Mouse (Mus musculus): ENCODE results near the gene Fam53b. TPM values are rescaled to one million over a fixed set of nuclear protein-coding genes. Genes with fewer than 3 reads are reported as not detected.

The Fam53b gene
- polyA plus RNA-seq, 1 experiment, result 26.5 TPM

GRCm38 (mm10) chr7:132759405-132759891, 54.2 kb downstream of the Fam53b start:
- Histone ChIP-seq H3K79me2 (ENCODE audit: control insufficient read depth, insufficient read depth) (no peaks in the 10 kb centered on the region), H3K27me3 (ENCODE audit: control insufficient read depth, insufficient read depth, insufficient read length) (no peaks in the 10 kb centered on the region), H3ac (ENCODE audit: control insufficient read depth, insufficient read length) (no peak overlapping the region), H3K4me2 (ENCODE audit: low read depth) (no peak overlapping the region), H3K4me3 (no peak overlapping the region), H3K36me3 (ENCODE audit: control insufficient read depth, insufficient read depth) (peaks cover 17% of the 10 kb centered on the region)
- no peak for TF ChIP-seq POLR2AphosphoS2 (IDR thresholded peaks at IDR 0.05; ENCODE audit: insufficient read length, low read depth)
- TF ChIP-seq MYOD1 (IDR thresholded peaks at IDR 0.05; ENCODE audit: control insufficient read depth in 1 of 3, insufficient read length in 2 of 3, low read depth in 2 of 3), result no peak
- no peak for TF ChIP-seq REST (IDR thresholded peaks at IDR 0.05; ENCODE audit: insufficient read depth, insufficient read length)
- TF ChIP-seq SRF (IDR thresholded peaks at IDR 0.05; ENCODE audit: control insufficient read depth, insufficient read length, low read depth), result no peak
- TF ChIP-seq TCF3 (IDR thresholded peaks at IDR 0.05; ENCODE audit: insufficient read length, low read depth), result no peak
- no peak for TF ChIP-seq POLR2A (IDR thresholded peaks at IDR 0.05; ENCODE audit: insufficient read length, low read depth)
- TF ChIP-seq TCF12 (IDR thresholded peaks at IDR 0.05; ENCODE audit: insufficient read depth, poor library complexity, severe bottlenecking), result no peak
- TF ChIP-seq CEBPB (IDR thresholded peaks at IDR 0.05; ENCODE audit: insufficient read depth, poor library complexity, severe bottlenecking), result no peak
- no peak for TF ChIP-seq USF1 (IDR thresholded peaks at IDR 0.05; ENCODE audit: low read depth)
- TF ChIP-seq MYOG (IDR thresholded peaks at IDR 0.05; ENCODE audit: control insufficient read depth in 1 of 3, insufficient read depth in 1 of 3, insufficient read length in 2 of 3, low read depth in 2 of 3), result no peak
- no peak for TF ChIP-seq E2F4 (IDR thresholded peaks at IDR 0.05; ENCODE audit: insufficient read depth)
- no peak for TF ChIP-seq MAX (IDR thresholded peaks at IDR 0.05; ENCODE audit: low read depth)

- TF ChIP-seq MYOG (IDR thresholded peaks at IDR 0.05; ENCODE audit: control insufficient read depth in 1 of 3, insufficient read depth in 1 of 3, insufficient read length in 2 of 3, low read depth in 2 of 3) (no peak), CEBPB (IDR thresholded peaks at IDR 0.05; ENCODE audit: insufficient read depth, poor library complexity, severe bottlenecking) (no peak), POLR2A (IDR thresholded peaks at IDR 0.05; ENCODE audit: insufficient read length, low read depth) (no peak), TCF12 (IDR thresholded peaks at IDR 0.05; ENCODE audit: insufficient read depth, poor library complexity, severe bottlenecking) (no peak), TCF3 (IDR thresholded peaks at IDR 0.05; ENCODE audit: insufficient read length, low read depth) (no peak), POLR2AphosphoS2 (IDR thresholded peaks at IDR 0.05; ENCODE audit: insufficient read length, low read depth) (no peak), REST (IDR thresholded peaks at IDR 0.05; ENCODE audit: insufficient read depth, insufficient read length) (no peak), USF1 (IDR thresholded peaks at IDR 0.05; ENCODE audit: low read depth) (no peak), MAX (IDR thresholded peaks at IDR 0.05; ENCODE audit: low read depth) (no peak), MYOD1 (IDR thresholded peaks at IDR 0.05; ENCODE audit: control insufficient read depth in 1 of 3, insufficient read length in 2 of 3, low read depth in 2 of 3) (no peak), SRF (IDR thresholded peaks at IDR 0.05; ENCODE audit: control insufficient read depth, insufficient read length, low read depth) (no peak), E2F4 (IDR thresholded peaks at IDR 0.05; ENCODE audit: insufficient read depth) (no peak)
- H3K36me3 ChIP-seq (ENCODE audit: control insufficient read depth, insufficient read depth), result peaks cover 17% of the 10 kb centered on the region
These were observed 54.8 kb downstream of the Fam53b start for GRCm38 (mm10) chr7:132758875-132759274.

GRCm38 (mm10) chr7:132756325-132756724, 57.4 kb downstream of the Fam53b start:
- no peak overlapping the region for H3ac ChIP-seq (ENCODE audit: control insufficient read depth, insufficient read length)
- no peak overlapping the region for H3K4me3 ChIP-seq
- no peak overlapping the region for H3K4me2 ChIP-seq (ENCODE audit: low read depth)
- peaks cover 17% of the 10 kb centered on the region for H3K36me3 ChIP-seq (ENCODE audit: control insufficient read depth, insufficient read depth)
- TF ChIP-seq MAX (IDR thresholded peaks at IDR 0.05; ENCODE audit: low read depth) (no peak), REST (IDR thresholded peaks at IDR 0.05; ENCODE audit: insufficient read depth, insufficient read length) (no peak), E2F4 (IDR thresholded peaks at IDR 0.05; ENCODE audit: insufficient read depth) (no peak), MYOG (IDR thresholded peaks at IDR 0.05; ENCODE audit: control insufficient read depth in 1 of 3, insufficient read depth in 1 of 3, insufficient read length in 2 of 3, low read depth in 2 of 3) (no peak), TCF3 (IDR thresholded peaks at IDR 0.05; ENCODE audit: insufficient read length, low read depth) (no peak), POLR2A (IDR thresholded peaks at IDR 0.05; ENCODE audit: insufficient read length, low read depth) (no peak), USF1 (IDR thresholded peaks at IDR 0.05; ENCODE audit: low read depth) (no peak), POLR2AphosphoS2 (IDR thresholded peaks at IDR 0.05; ENCODE audit: insufficient read length, low read depth) (no peak), SRF (IDR thresholded peaks at IDR 0.05; ENCODE audit: control insufficient read depth, insufficient read length, low read depth) (no peak), CEBPB (IDR thresholded peaks at IDR 0.05; ENCODE audit: insufficient read depth, poor library complexity, severe bottlenecking) (no peak), TCF12 (IDR thresholded peaks at IDR 0.05; ENCODE audit: insufficient read depth, poor library complexity, severe bottlenecking) (no peak)
- H3K27me3 ChIP-seq (ENCODE audit: control insufficient read depth, insufficient read depth, insufficient read length), result no peaks in the 10 kb centered on the region
- no peaks in the 10 kb centered on the region for H3K79me2 ChIP-seq (ENCODE audit: control insufficient read depth, insufficient read depth)

More at GRCm38 (mm10) chr7:132758875-132759274, 54.8 kb downstream of the Fam53b start:
- H3K79me2 ChIP-seq (ENCODE audit: control insufficient read depth, insufficient read depth), result no peaks in the 10 kb centered on the region
- no peaks in the 10 kb centered on the region for H3K27me3 ChIP-seq (ENCODE audit: control insufficient read depth, insufficient read depth, insufficient read length)
- H3K4me2 ChIP-seq (ENCODE audit: low read depth), result no peak overlapping the region
- H3K4me3 ChIP-seq, result no peak overlapping the region
- no peak overlapping the region for H3ac ChIP-seq (ENCODE audit: control insufficient read depth, insufficient read length)

DNA sequence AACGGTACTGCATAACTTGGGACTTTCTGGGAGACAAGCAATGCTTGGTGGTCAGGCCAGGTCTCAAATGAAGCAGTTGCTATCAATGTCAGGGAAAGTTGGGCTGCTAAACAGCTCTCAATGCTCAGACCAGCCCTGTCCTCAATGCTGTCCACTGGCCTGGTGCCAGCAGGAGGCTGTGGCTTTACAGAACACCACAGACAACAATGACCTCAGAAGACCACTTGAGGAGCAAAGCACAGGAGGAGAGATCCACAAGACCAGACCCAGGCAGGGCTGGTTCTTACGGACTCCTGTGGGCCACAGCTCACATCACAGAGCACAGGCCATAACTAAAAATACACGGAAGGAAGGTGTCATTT, 59.3 kb downstream of the Fam53b start:
- H3K36me3 ChIP-seq (ENCODE audit: control insufficient read depth, insufficient read depth), result peaks cover 17% of the 10 kb centered on the region
- no peak overlapping the region for H3K4me3 ChIP-seq
- H3ac ChIP-seq (ENCODE audit: control insufficient read depth, insufficient read length), result no peak overlapping the region
- no peaks in the 10 kb centered on the region for H3K27me3 ChIP-seq (ENCODE audit: control insufficient read depth, insufficient read depth, insufficient read length)
- TF ChIP-seq E2F4 (IDR thresholded peaks at IDR 0.05; ENCODE audit: insufficient read depth) (no peak), TCF3 (IDR thresholded peaks at IDR 0.05; ENCODE audit: insufficient read length, low read depth) (no peak), MYOG (IDR thresholded peaks at IDR 0.05; ENCODE audit: control insufficient read depth in 1 of 3, insufficient read depth in 1 of 3, insufficient read length in 2 of 3, low read depth in 2 of 3) (no peak), TCF12 (IDR thresholded peaks at IDR 0.05; ENCODE audit: insufficient read depth, poor library complexity, severe bottlenecking) (no peak), CEBPB (IDR thresholded peaks at IDR 0.05; ENCODE audit: insufficient read depth, poor library complexity, severe bottlenecking) (no peak)
- H3K79me2 ChIP-seq (ENCODE audit: control insufficient read depth, insufficient read depth), result no peaks in the 10 kb centered on the region
- peak overlapping the region; percentile 45 for H3K4me2 ChIP-seq (ENCODE audit: low read depth)
